Mouse (Mus musculus): ENCODE measurements at regions not wholly inside any gene's neighbourhood (a gene's known extent, or its start where the extent isn't known, plus 50 kb on each side); places are given as distances from the start of the nearest gene placed in this dataset.

DNA sequence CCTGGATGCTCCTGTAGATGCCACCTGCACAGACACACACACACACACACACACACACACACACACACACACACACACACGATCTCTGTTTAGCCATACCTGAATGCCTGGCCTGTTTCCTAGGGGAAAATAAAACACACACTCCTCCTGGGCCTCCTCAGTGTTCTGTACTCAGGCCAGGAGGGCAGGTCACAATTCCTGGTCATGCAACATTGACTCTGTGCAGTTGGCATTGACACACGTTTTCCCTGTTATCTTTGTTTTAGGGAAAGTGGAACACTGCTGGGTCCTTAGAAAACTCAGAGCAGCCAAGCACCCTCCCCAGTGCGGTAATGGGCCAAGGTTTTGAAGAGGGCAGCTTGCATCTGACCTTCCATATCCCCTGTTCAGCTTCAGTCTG is 246.7 kb downstream of the H2al1j start:
- no peak for DNase-seq

DNA sequence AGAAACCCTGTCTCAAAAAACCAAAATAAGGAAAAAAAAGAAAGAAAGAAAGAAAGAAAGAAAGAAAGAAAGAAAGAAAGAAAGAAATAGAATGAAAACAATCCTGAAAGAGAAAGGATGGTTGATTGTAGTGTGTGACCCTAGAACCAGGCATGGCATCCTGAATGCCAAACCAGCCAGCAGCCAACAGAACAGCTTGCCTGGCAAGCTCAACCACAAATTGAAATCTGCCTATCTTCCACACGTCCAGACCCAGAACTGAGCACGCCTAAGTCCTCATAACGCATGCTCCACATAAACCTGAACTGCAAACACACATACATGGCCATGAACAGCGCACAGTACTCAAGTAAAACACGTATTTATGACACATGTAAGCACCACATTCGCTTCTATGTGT is 247.9 kb downstream of the H2al1j start:
- peak; percentile 55 to 71 for DNase-seq

DNA sequence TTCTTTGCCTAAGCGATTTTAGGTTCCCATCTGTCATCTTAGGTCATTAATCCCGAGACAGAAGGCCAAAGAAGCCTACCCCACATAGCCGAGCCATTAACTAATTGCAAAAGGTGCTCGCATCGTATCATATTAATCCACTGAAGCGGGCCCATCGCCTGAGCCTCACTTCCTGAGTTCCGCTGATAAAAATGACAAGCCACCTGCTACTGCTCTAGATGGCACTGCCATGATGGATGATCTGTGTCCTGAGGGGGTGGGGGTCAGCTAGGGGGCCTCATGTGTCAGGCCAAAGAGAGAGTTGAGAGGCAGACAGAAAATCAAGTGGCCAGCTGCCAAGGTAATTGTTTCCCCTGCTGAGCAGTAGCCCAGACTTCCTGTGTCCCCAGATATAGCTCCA is 248.7 kb downstream of the H2al1j start:
- peak; percentile 22 to 27 for DNase-seq

GRCm38 (mm10) chrX:11577294-11577693 is 249.7 kb downstream of the H2al1j start:
- DNase-seq: peak in 1 of 2 experiments; percentile 13

DNA sequence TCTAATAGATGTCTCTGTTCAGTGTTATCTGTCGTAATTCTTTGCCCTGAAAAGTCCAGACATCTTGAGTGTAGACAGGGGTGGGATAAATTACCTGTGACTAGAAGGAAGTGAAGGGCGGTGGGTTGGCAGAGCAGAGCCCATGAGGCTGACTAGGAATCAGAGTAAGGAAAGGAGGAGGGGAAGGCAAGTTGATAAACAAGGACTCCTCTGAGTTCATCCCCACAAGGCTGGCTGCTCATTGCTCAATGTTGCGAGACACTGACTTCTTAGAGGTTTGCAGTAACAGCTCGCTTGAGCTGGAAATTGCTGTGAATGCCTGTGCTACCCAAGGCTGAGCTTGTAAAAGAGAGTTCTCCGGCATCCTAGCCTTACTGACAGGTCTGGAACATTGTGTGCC is 257.7 kb downstream of the H2al1j start:
- DNase-seq: no peak

GRCm38 (mm10) chrX:11591391-11592187 is 264.0 kb downstream of the H2al1j start:
- peak; percentile 16 to 24 for DNase-seq

- DNase-seq: peak; percentile 48 to 66
These were observed 266.9 kb downstream of the H2al1j start for GRCm38 (mm10) chrX:11594542-11594941.

DNA sequence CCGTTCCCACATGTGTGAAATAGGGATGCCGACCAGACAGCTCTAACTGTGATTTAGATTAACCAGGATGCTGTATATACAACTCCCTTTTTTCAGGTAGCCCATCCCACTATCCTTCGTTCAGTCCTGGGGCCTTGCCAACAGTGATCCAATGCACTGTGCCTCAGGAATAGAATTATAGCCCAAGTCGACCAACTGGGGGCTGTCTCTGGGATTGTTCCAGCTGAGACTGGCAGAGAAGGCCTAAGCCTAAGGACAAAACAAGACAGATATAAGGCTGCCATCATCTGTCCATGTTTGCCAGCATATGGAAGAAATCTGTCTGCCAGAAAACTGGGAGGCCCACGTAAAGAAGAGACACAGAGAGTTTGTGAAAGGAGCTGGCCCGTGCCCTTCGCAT is 269.9 kb downstream of the H2al1j start:
- DNase-seq: peak in 1 of 2 experiments; percentile 20

DNA sequence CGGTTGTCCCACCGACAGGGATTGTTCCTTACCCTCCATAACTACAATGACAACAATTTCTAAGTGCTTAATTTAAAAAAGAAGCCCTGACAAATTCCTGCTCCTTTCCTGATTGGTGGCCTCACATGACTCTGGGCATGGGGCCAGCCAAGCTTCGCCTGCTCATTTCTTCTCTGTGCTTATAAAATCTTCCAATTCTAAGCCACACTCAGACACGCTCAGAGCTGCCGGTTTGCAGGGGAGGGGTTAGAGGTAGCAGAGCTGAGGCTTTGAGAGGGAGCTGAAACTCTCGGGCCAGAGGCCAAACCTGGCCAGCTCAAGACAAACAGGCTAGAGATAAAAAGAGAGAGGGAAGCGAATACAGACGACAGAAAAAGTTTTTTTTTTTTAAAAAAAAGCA is 286.6 kb downstream of the H2al1j start:
- peak; percentile 26 to 53 for DNase-seq

- DNase-seq: peak; percentile 6 to 16
These were observed 293.6 kb downstream of the H2al1j start for GRCm38 (mm10) chrX:11621045-11621763.

DNA sequence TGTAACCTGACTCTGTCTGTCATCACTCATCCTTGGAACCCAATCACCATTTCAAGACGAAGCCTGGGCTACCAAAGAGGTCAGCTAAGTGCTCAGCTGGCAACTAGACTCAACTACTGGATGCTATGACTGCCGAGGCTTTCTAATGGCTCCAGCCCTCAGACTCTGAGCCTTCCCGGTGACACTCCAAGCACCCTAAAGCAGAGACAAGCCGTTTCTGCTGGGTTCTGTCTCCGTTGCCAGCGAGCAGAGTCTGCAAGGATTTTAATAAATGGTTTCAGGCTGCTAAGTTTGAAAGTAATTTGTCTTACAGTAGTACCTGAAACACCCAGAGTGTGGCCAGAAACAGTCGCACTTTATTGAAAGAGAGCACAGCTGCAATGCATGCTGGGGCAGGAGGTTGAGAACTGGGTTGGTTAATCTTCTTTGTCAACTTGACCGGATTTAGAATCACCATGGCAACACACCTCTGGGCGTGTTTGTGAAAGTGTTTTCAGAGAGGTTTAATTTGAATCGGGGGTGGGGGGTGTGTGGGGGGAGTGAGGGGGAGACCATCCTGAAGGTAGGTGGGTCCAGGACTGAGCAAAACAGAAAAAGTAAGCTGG is 298.8 kb downstream of the H2al1j start:
- DNase-seq: no peak

GRCm38 (mm10) chrX:11629362-11629761 is 301.7 kb downstream of the H2al1j start:
- DNase-seq: no peak

DNA sequence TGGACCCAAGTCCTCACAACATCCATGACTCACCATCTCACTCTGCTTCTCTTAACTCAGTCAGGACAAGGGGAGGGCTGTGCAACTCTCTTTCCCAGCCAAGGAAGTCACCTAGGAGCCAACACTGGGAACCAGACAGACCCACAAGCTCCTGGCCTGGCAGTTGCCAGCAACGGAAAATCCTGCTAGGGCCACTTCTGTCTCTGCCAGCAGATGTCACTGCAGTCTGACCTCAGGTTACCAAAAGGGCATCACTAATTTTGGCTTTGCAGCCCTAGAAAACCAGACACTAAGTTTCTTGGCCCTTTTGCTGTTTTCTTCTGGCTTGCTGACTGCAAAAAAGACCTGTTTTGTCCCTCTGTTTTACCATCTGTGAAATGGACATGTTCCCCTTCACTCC is 302.3 kb downstream of the H2al1j start:
- DNase-seq: peak; percentile 28 to 32

DNA sequence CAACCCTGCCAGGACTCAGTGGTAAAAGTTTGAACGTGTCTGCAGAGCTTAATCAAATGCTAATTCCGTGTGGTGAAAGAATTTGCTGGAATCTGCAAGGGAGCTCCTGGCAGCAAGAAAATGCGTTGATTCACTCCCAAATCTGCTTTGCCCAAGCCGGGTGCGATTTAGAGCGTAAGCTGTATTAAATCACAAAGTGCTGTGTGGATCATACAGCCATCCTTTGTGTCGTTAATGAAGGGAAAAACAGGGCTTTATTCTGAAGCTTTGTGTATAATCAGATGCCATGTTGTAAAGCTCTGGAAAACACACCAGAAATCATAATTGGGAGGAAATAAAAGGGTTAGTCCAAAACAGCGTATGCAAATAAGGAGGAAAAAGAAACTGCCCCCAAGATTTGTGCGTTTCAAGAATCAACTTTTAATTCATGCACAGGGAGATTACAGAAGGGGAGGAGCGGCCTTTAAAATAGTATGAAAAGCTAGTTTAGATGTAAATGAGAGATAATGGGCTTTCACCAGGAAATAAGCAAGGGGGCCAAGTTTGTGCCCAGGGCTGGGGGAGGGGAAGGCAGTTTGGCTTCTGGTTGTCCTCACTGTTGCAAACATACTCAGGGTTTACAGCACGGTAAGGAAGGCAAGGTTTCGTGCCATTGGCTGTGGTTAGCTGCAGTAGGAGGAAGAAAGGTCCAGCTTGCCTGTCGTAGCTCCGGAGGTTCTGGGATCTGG is 303.7 kb downstream of the H2al1j start:
- DNase-seq: peak in 1 of 2 experiments; percentile 19

GRCm38 (mm10) chrX:11632011-11632410 is 304.4 kb downstream of the H2al1j start:
- DNase-seq: peak; percentile 11 to 30

GRCm38 (mm10) chrX:11633823-11634222 is 306.2 kb downstream of the H2al1j start:
- DNase-seq: peak; percentile 24 to 46

GRCm38 (mm10) chrX:11644484-11644883 is 316.9 kb downstream of the H2al1j start:
- DNase-seq: peak in 1 of 2 experiments; percentile 34

DNA sequence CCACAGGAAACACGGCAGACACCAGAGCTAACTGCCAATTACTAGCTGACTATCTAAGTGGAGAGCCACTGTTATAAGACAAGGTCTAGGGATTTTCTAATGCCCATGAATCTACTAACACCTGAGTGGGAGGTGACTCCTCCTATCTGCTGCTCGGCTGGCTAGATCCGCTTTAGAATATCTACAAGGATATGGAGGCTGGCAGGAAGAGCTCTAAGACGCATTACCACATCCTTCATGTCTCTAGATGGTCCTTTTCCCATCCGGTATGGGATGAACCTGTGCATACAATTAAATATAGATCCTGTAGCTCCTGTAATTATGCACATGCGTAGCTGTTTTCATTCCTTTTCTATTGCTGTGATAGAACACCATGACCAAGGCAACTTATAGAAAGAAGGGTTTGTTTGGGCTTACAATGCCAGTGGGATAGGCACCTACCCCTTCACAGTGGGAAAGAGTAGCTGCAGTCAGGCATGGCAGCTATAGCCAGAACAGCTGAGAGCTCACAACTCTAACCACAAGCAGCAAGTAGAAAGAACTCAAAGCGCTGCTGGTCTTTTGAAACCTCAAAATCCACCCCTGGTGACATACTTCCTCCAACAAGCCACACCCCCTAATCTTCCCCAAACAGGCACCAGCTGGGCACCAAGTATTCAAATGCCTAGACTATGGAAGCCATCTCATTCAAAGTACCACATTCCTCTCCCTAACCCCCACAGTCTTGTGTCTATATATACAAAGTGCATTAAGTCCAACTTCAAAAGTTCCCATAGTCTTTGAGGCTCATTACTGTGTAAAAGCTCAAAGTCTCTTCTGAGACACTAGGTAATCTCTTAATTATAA is 319.3 kb downstream of the H2al1j start:
- no peak for DNase-seq

GRCm38 (mm10) chrX:11647527-11647836 is 319.9 kb downstream of the H2al1j start:
- no peak for DNase-seq

DNA sequence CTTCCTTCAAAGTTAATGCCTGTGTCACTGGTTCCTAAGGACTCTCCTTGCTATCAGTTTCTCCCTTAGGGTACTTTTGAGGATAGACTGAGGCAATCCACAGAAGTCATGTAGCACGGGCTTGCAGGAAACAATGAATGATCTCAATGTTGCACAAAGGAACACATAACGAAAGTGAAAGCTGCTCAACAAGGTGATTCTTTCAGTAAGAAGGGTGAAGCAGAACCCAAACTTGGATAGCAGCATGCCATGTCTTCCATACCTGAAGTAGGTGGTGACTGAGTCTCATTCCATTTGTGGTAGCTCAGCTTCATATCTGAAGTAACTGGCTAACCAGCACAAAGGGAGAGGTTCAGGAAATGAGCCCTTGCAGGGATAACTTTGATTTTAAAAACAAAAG is 325.7 kb downstream of the H2al1j start:
- DNase-seq: no peak

DNA sequence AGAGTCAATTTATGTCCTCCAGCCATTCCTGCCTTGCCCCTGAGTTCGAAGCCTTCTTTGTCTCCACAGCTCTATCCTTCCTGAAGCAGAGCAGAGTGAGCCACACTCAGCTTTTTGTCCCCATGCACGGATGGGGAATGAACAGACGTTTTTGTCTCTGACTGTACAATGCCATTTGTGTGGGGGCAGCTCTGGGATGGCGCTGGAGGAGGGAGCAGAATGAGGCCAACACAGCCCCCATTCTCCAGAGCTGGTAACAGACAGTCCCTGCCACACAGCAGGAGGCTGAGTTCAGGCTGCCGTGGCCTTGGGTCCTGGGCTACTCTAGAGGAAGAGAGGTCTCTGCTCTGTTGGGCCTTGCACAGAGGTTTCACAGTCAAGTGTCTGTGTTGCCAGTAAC is 327.4 kb downstream of the H2al1j start:
- no peak for DNase-seq

- DNase-seq: no peak
These were observed 327.8 kb downstream of the H2al1j start for GRCm38 (mm10) chrX:11655466-11655865.

Data from cerebellum, postnatal 14 days (tissue).